8 mouse cellular contexts compared by ENCODE assay signal in genomic region chr11:8664797-8665196, GRCm38 (mm10). TPM values are rescaled to one million over a fixed set of nuclear protein-coding genes. Genes with fewer than 3 reads are reported as not detected.
DNase-seq lines count a peak whose midpoint lies in the region; ATAC-seq and TF ChIP-seq lines count a peak whose summit lies in the region.

No protein-coding gene starts in this region.

- peaks cover 8% of the 10 kb centered on the region for H3K27me3 ChIP-seq in limb, embryonic 10.5 days (ENCODE audit: low read depth, poor library complexity, severe bottlenecking)
- peaks cover 4% of the 10 kb centered on the region; the same call in 1 of the 2 replicates for H3K27me3 ChIP-seq in neural tube, embryonic 14.5 days (ENCODE audit: control insufficient read depth, insufficient read depth, low read length)

- peaks cover 9% of the 10 kb centered on the region for H3K36me3 ChIP-seq in limb, embryonic 10.5 days
- H3K36me3 ChIP-seq in neural tube, embryonic 14.5 days (ENCODE audit: control insufficient read depth, insufficient read depth, low read length): no peaks in the 10 kb centered on the region

- TF ChIP-seq CTCF in lung, adult 2 months (IDR thresholded peaks at IDR 0.05; ENCODE audit: insufficient read depth, low read length): no peak
- no peak for TF ChIP-seq CTCF in embryonic fibroblast, embryonic 13.5 days (IDR thresholded peaks at IDR 0.05; ENCODE audit: borderline replicate concordance, insufficient read depth, low read length)

- DNase-seq in lung, adult 2 months: no peak
- DNase-seq in lung, adult 18-20 months: no peak
- DNase-seq in limb, embryonic 10.5 days (ENCODE audit: low spot score): no peak
- no peak for DNase-seq in ovary, postnatal 10 days (ENCODE audit: low spot score)
- no peak for DNase-seq in right cerebral cortex, postnatal 25 days
- DNase-seq in kidney, adult 18-20 months: no peak

- ATAC-seq in neural tube, embryonic 14.5 days (ENCODE audit: low read depth): no peak; the same call in 1 of the 2 replicates

- 39% methylated on average over 5 of the region's 5 CpGs for WGBS in lung, adult 2 months
- WGBS in limb, embryonic 10.5 days: 53% methylated on average over 5 of the region's 5 CpGs
- 43% methylated on average over 5 of the region's 5 CpGs for WGBS in neural tube, embryonic 14.5 days

- H3K4me2 ChIP-seq in neural tube, embryonic 14.5 days (ENCODE audit: low read depth, low read length): peak overlapping the region; percentile 76

- H3K9ac ChIP-seq in neural tube, embryonic 14.5 days (replicated peaks; ENCODE audit: low read depth, low read length): peak overlapping the region; percentile 76; the same call in 1 of the 2 replicates

- peak overlapping the region; percentile 70 for H3K4me3 ChIP-seq in lung, adult 2 months (replicated peaks; ENCODE audit: extremely low read depth, low read depth, low read length)
- H3K4me3 ChIP-seq in embryonic fibroblast, embryonic 13.5 days (ENCODE audit: insufficient read depth, low read length): peak overlapping the region; percentile 67; the same call in 1 of the 2 replicates
- peak overlapping the region; percentile 73 for H3K4me3 ChIP-seq in limb, embryonic 10.5 days
- peak overlapping the region; percentile 63 for H3K4me3 ChIP-seq in neural tube, embryonic 14.5 days (ENCODE audit: low read depth, low read length)

- no peak for TF ChIP-seq POLR2A in lung, adult 2 months (IDR thresholded peaks at IDR 0.05; ENCODE audit: borderline replicate concordance, extremely low read depth, low read depth, low read length)
- TF ChIP-seq POLR2A in embryonic fibroblast, embryonic 13.5 days (IDR thresholded peaks at IDR 0.05; ENCODE audit: low read depth, low read length): no peak

- peaks cover 4% of the 10 kb centered on the region for H3K4me1 ChIP-seq in lung, adult 2 months (ENCODE audit: control insufficient read depth, insufficient read depth, low read length)
- H3K4me1 ChIP-seq in embryonic fibroblast, embryonic 13.5 days (ENCODE audit: control insufficient read depth, insufficient read depth, low read length): peaks cover 4% of the 10 kb centered on the region
- peaks cover 71% of the 10 kb centered on the region for H3K4me1 ChIP-seq in limb, embryonic 10.5 days
- H3K4me1 ChIP-seq in neural tube, embryonic 14.5 days (ENCODE audit: control insufficient read depth, insufficient read depth, low read length): peaks cover 8% of the 10 kb centered on the region; the same call in 1 of the 2 replicates

- H3K27ac ChIP-seq in embryonic fibroblast, embryonic 13.5 days (ENCODE audit: insufficient read depth, low read length): no peak overlapping the region
- peak overlapping the region; percentile 98 for H3K27ac ChIP-seq in limb, embryonic 10.5 days
- no peak overlapping the region for H3K27ac ChIP-seq in neural tube, embryonic 14.5 days (ENCODE audit: low read depth, low read length)

- no peaks in the 10 kb centered on the region for H3K9me3 ChIP-seq in limb, embryonic 10.5 days (replicated peaks)
- H3K9me3 ChIP-seq in neural tube, embryonic 14.5 days (ENCODE audit: control insufficient read depth, low read length): no peaks in the 10 kb centered on the region

RNA-seq across cellular contexts. Expression of gene Tns3, which starts 0.5 kb away (rescaled TPM):
- polyA plus RNA-seq in lung, adult 2 months (2012; rRNA removed): 160 and 164 TPM in 2 replicates
- 96.5 and 113 TPM in 2 replicates for polyA plus RNA-seq in embryonic fibroblast, embryonic 13.5 days (2011; ENCODE audit: insufficient read length, low read depth, missing spikeins)
- 28.2 and 35.6 TPM in 2 replicates for polyA plus RNA-seq in limb, embryonic 10.5 days (2016; fragmentation: Nextera tagmentation; extraction: Ambion mirVana)
- 5.5 and 5.6 TPM in 2 replicates for polyA plus RNA-seq in neural tube, embryonic 14.5 days (2014; fragmentation: Nextera tagmentation; extraction: Ambion mirVana)
